Mouse (Mus musculus) T-helper 17 cell (primary cell): ENCODE measurements around the gene Srrm4.

ENCODE experiments used
- in situ Hi-C, 2 experiments: fragments of 300-600 bp; cut with MboI, MseI; formaldehyde crosslinking; loops; 1 replicate in 1 of 2; 2 replicates in 1 of 2; pipeline ENCODE4 v1.15.1; 2025; ENCODE audit warnings: high pct_unique_total_duplicates in 2 of 2

The Srrm4 gene

GRCm38 (mm10) chr5:116591346-116592048 is at the start of gene Srrm4:
Gene Srrm4 (minus strand): TSS chr5:116591817.
- in situ Hi-C loops: no loop called here

DNA sequence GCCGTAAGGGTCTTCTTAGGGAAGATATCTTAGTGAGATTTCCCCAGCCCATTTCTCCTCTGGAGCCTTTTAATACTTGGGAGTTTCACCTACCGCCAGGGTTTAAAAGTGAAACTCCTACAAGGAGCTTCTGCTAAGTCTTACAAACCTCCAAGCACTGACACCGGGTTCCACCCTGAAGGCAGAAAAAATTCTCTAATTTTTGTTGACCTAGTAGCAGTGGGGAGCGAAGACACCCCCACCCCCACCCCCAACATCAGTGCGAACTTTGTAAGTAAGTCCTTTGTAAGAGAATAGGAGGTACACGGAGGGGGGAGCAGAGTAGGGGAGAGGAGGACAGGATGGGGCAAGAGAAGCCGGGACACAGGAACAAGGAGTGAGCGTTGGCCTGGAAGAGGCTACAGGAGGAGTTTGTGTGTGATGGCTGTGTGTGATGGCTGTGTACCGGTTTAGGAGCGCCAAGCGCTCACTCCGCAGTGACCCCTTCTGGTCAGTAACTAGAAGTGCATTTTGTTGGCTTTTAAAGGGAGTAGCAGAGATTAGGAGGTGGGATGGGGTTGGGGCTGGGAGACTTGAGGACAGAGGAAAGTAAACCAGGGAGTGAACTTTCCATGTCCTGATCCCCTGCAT is 1.3 kb upstream of the Srrm4 start:
- in situ Hi-C loops: no loop called here

DNA sequence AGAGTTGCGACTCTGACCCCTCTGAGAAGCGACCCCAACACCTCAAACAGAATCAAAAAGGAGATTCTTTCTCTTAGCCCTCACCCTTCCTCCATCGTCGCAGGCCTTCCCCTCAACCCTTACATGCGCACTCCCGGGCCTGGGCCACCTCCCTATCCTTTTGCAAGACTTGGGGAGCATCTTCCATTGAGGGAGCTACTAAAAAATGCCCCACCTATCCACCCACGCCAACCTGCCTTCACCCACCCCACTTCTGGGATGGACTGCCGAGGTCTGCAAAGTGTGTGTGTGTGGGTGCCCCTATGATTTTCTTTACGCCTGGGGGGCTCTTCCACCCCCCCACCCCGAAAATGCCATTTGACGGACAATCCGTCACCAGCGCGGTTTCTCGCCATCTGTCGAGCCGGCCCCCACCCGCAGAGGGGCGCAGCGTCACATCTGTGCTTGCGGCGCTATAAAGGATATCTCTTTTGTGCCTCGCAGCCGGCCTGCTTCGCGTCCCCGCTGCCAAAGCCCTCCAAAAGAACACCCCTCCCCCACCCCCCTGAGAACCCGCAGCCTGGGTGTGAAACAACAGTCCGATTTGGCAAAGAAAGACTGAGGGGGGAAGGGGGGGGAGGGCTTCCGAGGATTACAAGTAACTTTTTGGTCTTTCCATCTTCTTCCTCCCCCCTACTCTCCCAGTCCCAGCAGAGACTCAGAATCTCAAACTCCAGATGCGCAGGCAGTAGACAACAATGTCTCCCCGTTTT is 608 bp upstream of the Srrm4 start:
- in situ Hi-C loops: no loop called here

GRCm38 (mm10) chr5:116590698-116591097 is 919 bp downstream of the Srrm4 start:
- in situ Hi-C loops: no loop called here

- in situ Hi-C loops: loop anchor here in 1 of 2 experiments (10.0 kb wide), 1 partner anchor 1485 kb away; no protein-coding TSS in a partner anchor
Measured at GRCm38 (mm10) chr5:116589631-116590030, 2.0 kb downstream of the Srrm4 start.

DNA sequence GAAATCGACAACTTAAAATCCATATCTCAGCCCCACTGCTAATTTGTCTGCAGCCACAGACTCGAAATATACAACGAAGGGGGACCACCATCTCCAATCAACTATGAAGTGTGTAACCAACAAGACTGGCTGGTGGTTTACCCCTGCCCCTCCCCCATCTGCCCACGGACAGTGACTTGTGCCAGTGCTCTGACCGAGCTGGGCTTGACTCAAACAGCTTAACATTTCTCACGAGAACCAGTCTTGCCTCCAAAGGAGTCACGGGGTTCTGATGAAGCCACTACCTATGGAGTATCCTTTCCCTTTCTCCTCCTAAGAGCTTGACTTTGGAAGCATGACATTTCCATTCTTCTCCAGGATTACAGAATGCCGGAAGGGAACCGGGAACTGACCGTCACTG is 2.8 kb downstream of the Srrm4 start:
- in situ Hi-C loops: loop anchor here in 1 of 2 experiments (10.0 kb wide), 1 partner anchor 1486 kb away; no protein-coding TSS in a partner anchor

GRCm38 (mm10) chr5:116579533-116579932 is 12.1 kb downstream of the Srrm4 start:
- in situ Hi-C loops: no loop called here

DNA sequence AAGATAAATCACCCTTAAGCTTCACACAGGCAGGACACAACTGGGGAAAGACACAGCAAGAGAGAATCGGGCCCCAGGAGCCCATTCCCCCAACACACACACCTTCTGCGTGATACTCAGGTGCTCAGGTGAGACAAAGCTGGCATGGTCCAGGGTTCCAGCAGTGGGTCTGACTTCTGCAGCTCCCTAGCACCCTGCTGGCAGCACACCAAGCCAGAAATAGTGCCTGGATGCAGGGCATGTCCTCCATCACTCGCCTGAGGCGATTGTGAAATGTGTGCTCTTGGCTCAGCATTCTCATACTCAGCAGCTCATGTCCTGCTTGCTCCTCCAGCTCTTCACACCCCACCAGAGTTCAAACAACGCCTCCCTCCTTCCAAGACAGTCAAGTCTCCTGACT is 14.5 kb downstream of the Srrm4 start:
- in situ Hi-C loops: no loop called here

- in situ Hi-C loops: no loop called here
Measured at GRCm38 (mm10) chr5:116573307-116573706, 18.3 kb downstream of the Srrm4 start.

GRCm38 (mm10) chr5:116571936-116572335 is 19.7 kb downstream of the Srrm4 start:
- in situ Hi-C loops: no loop called here

DNA sequence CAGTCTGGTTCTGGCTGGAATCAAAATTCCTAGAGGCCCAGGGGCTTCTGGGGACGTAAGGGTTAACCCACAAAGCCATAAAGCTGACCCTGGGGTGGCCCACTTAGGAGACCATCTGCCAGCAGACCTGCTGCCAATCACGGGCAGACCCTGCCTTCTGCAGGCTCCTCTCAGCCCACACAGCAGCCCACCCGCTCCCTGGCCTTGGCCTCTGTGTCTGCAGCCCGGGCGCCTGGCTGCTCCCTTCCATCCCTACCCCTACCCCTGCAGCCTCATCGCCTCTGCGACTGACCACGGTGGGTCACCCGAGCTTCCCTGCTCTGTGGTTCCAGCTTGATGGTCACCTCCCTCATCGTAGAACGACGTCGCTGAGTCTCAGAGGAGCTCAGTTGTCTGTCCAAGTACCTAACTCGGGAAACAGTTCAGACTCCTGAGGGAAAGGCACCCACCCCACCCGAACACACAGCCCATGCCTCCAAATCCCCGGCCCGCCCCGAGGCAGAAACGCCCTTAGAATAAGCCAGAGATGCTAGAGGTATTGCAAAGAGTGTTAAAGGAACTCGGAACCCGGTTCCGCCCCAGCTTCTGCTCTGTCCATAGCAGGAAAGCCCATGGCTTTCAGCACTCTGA is 20.3 kb downstream of the Srrm4 start:
- in situ Hi-C loops: no loop called here

DNA sequence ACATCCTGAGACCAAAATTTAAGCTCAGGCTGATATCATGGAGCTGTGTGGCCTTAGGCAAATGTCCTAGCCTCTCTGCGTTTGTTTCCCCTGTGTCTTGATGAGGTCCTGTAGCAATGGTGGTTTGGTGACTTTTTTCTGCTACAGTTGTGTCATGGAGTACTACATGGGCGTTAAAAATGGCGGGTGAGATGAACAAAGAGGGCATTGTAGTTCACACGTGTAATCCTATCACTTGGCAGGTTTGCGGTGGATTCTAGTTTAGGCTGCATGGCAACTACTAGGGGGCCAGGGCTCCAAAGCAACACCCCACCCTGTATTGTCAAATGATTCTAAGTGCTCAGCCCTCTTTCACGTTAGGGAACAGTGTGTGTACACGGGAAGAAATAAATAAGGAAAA is 21.1 kb downstream of the Srrm4 start:
- in situ Hi-C loops: no loop called here

DNA sequence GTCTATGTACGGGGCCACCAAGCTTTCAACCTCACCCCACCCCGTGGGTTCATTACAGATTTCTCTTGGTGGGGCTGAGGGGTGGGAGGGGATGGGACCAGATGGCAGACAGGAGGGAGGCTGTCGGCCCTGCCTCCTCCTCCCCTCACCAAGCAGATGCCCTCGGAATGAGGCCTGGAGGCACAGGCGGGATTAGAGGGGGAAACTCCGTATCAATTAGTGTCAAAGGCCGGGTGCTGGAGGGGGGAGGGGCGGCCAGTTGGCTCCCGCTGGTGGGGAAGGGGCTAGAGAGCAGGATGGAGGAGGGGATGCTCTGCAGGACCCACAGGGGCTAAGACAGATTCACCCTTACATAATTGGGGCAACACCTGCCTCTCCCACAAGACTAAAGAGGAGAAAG is 22.0 kb downstream of the Srrm4 start:
- in situ Hi-C loops: loop anchor here in 1 of 2 experiments (10.0 kb wide), 1 partner anchor 295 kb away; no protein-coding TSS in a partner anchor

- in situ Hi-C loops: loop anchor here in 1 of 2 experiments (10.0 kb wide), 1 partner anchor 297 kb away; no protein-coding TSS in a partner anchor
Measured at GRCm38 (mm10) chr5:116568050-116568449, 23.6 kb downstream of the Srrm4 start.

- in situ Hi-C loops: loop anchor here in 1 of 2 experiments (10.0 kb wide), 1 partner anchor 298 kb away; no protein-coding TSS in a partner anchor
Measured at GRCm38 (mm10) chr5:116567298-116567697, 24.3 kb downstream of the Srrm4 start.

- in situ Hi-C loops: loop anchor here in 1 of 2 experiments (10.0 kb wide), 1 partner anchor 298 kb away; no protein-coding TSS in a partner anchor
Measured at GRCm38 (mm10) chr5:116566385-116567045, 25.1 kb downstream of the Srrm4 start.

DNA sequence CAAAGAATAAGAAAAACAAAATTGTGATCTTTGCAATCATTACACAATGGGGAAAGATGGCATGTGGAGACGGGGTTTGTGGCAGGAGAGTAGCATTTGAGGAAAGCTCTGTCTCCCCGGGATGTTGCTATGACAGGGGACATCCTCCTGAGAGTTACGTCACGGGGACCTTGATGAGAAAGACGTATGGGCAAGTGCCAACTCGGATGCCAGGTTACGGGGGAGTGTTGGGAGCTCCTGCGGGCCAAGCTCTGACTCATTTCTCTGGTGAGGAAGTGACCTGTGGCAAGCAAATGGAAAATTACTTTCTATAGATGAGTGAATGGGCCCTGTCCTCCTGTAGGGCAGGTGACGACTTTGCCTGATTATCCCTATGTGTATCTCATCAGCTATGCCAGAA is 26.0 kb downstream of the Srrm4 start:
- in situ Hi-C loops: loop anchor here in 1 of 2 experiments (10.0 kb wide), 1 partner anchor 299 kb away; no protein-coding TSS in a partner anchor

DNA sequence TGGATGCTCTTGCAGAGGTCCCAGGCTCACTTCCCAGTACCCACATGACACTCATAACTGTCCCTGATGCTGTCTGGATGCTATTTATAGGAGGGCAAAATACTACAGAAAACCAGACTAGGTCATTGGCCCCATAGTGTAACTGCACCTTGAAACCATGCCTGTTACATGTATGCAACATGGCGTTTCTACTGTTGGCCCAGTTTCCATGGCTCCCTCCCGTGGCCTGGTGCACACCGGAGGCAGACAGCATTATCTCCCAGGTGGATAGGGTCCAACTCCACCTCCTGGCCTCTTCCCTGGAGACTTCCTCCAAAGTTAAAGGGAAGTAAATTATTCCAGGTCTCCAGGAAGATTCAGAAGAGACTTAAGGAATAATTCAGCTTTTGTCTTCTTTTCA is 27.2 kb downstream of the Srrm4 start:
- in situ Hi-C loops: loop anchor here in 1 of 2 experiments (10.0 kb wide), 1 partner anchor 300 kb away; no protein-coding TSS in a partner anchor

DNA sequence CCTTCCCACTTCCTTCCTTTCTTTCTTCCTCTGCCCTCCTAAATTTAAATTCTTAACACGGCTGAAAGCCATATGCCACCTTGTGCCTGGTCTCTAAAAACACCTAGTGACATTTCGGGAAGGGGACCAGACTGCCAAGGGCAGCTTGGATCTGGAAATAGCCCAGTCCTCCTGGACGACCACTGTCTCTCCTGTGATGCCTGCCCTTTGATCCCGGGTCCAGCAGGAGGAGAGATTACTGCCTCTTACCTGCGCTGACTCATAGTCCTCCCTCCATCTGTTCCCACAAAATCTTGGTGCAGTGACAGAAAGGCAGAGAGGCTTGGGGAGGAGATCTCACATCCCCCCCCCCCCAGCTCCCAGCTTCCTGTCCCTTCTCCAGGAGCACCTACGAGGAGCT is 27.9 kb downstream of the Srrm4 start:
- in situ Hi-C loops: loop anchor here in 1 of 2 experiments (10.0 kb wide), 1 partner anchor 301 kb away; no protein-coding TSS in a partner anchor

DNA sequence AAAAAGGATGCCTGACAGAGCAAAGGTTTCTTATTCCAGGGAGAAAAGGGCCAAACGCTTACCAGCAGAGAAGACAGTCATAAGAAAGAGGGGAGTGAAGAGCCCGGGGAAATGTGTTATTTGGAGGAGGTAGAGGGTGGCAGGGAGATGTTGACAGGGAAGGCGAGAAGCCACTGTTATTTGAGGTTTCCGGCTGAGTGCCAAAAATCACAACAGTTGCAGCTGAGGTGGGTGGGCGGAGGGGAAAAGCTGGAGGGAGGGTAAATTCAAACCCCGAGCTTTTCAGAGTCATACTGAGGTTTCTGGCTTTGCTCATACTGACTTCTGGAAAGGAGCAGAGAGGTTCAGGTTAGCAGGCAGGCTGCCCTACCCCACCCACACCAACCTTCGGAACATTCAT is 32.5 kb downstream of the Srrm4 start:
- in situ Hi-C loops: no loop called here

DNA sequence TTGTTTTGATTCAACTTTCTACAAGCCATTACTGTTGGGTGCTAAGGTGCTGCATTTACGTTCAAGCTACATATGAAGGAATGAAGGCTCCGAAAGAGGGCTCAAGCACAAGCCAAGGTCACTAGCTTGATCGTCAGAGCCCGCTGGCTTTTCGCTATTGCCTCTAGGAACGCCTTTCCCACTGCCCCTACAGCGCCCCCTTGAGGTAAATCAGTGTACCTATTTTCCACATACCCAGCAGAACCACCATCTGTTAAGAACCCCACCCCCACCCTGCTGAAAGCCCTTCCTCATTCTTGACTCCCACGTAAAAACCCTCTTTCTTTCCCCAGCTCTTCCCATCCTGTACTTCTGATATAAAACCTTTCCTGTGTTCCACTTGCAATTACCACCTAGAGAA is 35.0 kb downstream of the Srrm4 start:
- in situ Hi-C loops: no loop called here
